Mouse (Mus musculus): ENCODE data around the gene Bcl2l14.

Gene Bcl2l14

DNA sequence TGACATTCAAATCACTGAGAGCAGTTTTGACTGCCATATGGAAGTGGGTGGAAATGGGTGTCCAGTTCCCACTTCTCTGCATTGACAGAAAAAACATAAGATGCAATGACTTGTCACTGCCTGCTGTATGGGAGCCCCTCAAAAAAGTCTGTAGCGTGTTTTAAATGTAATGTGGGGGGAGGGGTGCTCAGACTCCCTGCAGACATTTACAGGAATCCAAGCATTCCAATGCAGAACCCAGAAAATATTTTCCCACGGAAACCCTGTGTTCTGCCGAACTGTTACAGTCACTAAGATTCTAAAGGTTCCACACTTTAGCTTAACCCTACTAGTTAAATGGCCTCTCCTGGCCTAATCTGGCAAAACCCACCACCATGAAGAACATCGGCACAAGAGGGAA is at the start of gene Bcl2l14:
Gene Bcl2l14 (plus strand): TSS at position 301 of the 400 bp plus-strand sequence.
- CTCF ChIA-PET, result no interaction called here

DNA sequence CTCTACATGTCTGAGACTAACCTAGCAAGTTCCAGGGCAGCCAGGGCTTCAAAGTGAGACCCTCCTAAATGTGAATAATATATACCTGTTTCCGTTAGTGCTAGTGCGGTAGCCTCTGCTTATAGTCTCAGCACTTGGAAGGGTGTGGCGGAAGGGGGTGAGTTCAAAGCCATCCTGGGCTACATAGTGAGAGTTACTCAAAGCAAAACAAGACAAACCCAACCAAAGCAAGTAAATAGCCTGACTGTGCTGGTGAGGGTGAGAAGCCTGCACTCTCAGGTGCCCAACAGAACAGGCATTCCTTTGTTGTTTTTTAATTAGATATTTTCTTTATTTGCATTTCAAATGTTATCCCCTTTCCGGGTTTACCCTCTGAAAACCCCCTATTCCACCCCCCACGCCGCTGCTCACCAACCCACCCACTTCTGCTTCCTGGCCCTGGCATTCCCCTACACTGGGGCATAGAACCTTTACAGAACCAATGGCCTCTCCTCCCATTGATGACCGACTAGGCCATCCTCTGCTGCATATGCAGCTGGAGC is 47.5 kb upstream of the Bcl2l14 start:
- CTCF ChIA-PET, result no interaction called here

DNA sequence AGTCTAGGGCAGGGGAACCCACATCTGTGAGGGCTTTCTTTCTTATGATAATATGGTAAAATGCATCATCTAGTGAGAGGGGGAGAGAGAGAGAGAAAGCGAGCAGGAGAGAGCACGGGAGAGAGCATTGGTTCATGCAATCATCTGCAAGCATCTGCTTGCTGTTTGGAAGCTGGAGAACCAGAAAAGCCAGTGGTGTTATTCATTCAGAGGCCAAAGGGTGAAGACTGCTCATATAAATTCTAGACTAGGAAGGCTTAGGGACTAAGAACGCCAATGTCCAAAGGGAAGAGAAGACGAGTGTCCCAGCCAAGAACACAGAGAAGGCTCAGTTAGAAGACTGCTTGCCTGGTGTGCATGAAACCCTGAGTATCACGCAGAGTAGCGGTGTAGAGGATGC is 43.2 kb upstream of the Bcl2l14 start:
- CTCF ChIA-PET, result no interaction called here

DNA sequence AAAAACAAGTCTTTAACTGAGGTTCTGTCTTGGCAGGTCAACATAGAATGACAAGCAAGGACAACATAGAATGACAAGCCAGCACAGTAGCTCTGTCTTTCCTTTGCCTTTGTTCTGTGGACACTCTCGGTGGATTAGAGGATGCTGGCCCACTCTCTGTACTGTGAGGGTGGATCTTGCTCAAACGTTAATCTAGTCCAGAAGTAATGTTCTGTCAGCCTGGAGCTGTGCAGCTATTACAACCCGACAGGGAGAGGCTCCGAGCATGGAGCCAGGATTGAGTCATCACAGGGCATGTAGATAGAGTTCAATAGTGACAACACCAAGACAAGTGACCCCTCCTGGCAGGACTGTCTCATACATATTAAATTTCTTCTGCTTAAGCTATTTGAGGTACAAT is 42.4 kb upstream of the Bcl2l14 start:
- CTCF ChIA-PET, result no interaction called here

DNA sequence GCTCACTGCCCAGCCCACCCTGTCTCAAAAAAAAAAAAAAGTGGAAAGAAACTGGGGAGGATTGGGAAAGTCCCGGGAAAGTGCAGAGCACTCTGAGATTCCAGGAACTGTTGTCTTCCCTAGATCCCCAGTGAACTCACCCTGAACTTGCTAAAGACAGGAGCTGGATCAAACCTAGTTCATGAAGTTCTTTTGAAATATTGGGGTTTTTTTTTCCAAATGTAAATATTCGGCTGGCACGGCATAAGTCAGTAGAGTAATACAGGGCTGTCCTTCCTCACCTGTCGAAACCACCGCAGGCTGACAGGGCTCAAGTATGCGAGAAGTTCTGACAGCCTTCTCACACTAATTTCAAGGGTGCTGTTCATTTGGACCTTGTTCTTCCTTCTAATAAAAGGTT is 38.5 kb upstream of the Bcl2l14 start:
- CTCF ChIA-PET, result no interaction called here

DNA sequence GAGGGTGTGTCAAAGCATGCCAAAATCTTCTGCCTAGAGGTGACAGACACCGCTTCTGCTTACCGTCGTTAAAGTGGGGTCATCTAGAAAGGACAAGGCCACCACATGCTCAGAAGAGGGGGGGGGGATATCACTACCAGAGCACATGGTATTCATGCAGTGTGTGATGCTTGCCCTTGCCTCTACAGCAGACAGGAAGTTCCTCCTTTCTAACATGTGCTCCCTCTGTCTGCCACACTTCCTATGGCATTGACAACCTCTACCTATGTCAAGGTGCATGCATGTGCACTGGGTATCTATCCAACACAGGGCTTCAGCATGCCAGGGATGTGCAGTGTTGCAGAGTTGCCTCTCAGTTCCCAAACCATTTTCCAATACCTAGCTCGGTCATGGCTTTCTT is 36.0 kb upstream of the Bcl2l14 start:
- CTCF ChIA-PET, result interaction anchor here (0.6 kb wide), 1 partner anchor 31 kb away, joined by 3 read pairs; no protein-coding TSS in a partner anchor

DNA sequence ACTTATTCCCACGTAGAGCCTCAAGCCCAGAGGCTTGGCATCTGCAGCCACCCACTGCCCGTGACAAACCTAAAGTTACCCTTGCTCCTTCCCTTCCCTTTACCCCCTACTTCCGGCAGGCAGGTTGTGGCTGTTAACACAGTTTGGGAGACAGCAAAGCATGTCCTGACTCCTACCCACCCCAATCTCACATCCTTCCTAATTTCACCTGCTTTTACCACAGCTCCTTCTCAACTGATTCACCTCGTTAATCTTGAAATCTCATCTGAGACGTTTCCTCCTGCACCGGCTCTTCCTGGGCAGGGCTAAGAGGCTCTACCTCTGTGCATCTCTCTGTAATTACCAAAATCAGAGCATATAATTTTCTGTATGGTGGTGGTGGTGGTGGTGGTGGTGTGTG is 31.5 kb upstream of the Bcl2l14 start:
- CTCF ChIA-PET, result no interaction called here

DNA sequence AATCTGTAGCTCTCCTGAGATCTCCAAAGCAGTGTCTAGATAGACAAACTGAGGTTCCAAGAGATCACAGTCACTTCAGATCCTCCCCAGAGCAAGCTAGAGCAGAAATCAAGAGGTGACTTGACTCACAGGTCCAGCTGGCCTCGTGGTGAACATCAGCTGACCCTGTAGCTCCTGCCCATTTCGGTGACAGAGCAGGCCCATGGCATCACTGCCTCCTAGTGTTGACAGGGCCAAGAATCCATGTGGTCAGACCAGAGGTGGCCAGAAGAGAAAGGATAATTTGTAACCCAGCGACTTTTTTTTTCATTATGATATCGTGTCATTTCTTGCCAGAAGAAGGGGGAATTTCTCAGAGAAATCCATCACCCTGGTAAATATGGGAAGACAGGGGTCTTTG is 30.2 kb upstream of the Bcl2l14 start:
- CTCF ChIA-PET, result interaction anchor here (0.5 to 0.6 kb wide), 2 partner anchors 33 to 326 kb away, joined by 3 to 14 read pairs; no protein-coding TSS in a partner anchor

DNA sequence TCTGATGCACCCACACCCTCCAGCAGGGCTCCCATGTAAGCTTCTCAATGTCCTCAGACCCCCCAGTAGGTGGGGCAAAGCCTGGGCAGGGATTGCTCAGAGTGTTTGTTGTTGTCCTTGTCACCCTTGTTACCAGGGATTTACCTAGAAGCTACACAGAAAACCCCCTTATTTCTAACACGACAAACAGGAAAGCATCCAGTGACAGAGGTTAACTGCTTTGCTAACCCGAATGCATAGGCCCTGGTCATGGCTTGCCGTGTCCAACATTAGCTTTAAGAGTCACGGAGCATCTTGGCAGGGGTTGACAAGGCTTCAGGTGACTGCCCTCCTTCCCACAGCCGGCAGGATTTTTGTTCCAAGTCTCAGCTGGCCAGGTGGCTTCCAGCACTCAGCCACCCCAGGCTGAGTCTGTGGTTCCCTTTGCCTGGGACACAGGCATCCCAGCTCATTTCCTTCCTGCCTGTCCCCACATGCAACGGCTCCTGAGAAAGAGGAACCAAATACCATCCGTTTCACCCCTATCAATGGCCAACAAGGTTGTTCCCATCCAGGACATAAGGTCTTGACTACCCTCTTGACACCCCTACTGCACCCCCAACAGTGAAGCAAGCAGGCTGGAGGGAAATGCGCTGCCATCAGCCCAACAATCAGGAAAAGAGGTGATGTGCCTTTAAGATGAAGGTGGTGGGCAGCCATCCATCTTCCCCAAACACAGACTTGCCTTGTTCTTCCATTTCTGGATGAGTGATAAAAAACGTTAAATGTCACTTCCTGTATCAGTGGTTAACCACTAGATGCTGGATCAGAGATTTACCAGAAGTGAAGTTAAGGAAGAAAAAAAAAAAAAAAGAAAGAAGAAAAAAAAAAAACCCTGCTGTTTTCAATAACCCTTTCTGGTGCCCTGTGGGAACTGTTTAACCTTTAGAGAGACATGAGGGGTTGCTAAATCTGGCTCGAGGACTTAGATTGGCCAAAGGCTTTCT is 29.5 kb upstream of the Bcl2l14 start:
- CTCF ChIA-PET, result interaction anchor here (0.6 kb wide), 1 partner anchor 33 kb away, joined by 3 read pairs; no protein-coding TSS in a partner anchor

DNA sequence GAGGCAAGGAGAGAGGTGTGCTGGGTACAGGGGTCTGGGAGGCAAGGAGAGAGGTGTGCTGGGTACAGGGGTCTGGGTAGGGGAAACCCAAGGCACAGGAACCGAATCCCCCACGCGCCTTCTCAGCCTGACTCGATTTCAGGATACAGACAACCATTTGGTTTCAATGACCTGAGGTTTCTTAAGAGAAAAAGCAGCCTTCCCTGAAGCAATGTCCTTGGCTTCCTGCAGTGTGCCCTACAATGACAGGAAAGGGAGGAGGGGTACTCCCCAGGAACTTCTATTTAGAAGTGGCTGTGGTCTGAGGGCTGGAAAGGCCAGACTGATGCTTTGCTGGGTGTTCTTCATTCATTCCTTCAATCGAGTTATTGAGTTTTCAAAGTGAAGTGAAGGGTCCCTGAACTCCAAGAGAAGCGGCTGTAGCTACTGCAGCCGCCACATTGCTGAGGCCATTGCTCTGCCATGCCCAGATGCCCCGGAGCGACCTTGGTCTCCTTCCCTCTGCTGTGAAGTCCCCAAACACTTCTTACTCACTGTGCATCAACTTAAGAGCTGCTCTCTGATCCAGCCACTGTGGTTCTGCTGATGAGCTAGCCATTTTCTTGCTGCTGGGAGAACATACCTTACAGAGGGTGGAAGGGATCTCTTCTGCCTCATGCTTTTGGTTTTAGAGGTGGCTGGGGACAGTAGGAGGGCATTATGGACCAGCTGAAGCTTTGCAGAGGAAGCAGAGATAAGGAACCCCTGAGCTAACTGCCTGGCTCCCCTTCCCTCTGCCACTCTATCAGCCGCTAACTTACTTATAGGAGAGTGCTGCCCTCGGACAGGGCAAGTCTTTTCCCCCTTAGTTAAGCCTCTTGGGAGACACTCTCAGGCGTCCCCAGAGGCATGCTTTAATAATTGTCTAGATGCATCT is 28.5 kb upstream of the Bcl2l14 start:
- CTCF ChIA-PET, result interaction anchor here (0.7 kb wide), 1 partner anchor 301 kb away, joined by 3 read pairs; no protein-coding TSS in a partner anchor

DNA sequence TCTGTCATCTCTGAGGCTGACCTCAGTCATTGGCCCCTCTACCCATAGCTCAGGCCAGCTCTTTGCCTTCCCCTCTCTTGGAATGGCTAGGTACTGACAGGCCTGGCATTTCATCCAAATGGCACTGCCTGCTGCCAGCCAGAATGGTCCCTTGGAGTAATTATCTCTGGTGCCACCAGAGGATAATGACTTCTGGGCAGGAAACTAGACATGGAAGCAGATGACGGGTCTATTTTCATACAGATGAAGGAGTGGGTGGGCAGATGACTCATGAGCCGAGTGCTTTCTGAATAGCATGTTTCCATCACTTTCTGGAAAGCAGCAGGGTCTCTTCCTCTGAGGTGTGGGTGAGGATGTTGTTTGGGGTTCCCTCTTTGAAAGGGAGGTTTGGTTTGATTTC is 23.2 kb upstream of the Bcl2l14 start:
- CTCF ChIA-PET, result no interaction called here

DNA sequence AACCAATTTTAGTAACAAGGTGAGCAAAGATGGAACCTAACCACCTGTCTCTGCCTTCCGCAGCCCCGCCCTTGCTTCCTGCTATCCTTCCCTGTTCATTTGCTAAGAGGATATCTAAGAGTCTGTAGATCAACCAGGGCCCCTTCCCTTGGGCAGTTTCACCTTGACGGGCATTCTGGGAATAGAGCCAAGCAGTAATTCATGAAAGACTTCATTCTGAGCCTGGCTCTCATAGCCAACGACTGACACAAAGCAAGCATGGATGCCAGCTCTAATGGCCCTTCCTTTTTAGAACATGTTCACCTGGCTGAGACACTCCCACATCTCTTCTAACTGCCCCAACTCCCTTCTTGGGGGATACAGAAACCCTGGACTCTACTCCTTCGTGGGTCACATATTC is 18.9 kb upstream of the Bcl2l14 start:
- CTCF ChIA-PET, result no interaction called here

DNA sequence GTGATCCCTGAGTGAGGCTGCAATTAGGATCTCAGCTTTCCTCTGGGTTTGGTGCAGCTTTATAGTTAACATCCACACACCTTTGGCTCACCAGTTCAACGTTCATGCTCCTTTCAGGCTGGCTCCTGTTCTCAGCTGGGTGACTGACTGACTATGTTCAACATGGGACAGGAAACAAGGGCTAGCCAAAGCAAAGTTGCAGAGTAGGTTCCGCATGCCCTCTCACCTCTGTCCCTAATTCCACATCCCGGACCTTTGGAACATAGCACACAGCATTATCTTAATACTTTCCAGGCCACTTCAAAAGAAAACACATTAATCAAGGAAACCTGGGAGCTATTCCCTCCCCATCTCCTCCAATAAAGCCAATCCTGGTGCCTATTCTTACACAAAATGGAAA is 18.3 kb upstream of the Bcl2l14 start:
- CTCF ChIA-PET, result no interaction called here

DNA sequence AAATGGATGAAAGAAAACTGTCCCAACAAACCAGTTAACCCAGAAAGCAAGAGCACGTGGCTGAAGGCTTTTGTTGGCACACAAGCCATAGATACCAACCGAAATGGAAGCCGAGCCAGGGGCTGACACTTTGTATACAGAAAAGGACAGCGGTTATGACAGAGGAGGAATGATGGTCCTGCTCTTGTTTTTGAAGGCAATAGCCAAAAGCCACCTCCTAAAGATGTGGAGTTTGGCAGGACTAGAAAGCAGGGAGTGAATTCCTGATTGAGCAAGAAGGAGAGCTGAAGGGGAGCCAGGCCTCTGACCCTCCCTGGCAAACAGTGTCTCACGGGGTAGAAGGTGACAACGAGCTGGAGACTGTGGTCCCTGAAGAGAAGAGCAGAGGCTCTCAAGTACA is 14.7 kb upstream of the Bcl2l14 start:
- CTCF ChIA-PET, result no interaction called here

DNA sequence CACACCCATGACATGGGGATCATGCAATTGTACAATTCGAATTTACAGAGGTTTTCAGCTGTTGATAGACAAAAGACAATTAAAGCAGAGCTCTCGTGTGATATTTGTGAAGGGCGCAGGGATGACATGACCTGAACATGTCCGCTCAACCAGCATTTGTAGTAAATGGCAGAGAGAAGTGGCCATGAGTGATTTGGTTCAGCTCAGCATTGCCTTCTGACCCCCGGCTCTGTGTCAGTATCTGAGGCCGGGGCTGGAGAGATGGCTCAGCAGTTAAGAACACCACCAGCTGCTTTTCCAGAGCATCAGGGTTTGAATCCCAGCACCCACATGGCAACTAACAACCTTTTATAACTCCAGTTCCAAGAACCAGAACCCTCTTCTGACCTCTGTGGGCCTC is 10.2 kb upstream of the Bcl2l14 start:
- CTCF ChIA-PET, result no interaction called here

DNA sequence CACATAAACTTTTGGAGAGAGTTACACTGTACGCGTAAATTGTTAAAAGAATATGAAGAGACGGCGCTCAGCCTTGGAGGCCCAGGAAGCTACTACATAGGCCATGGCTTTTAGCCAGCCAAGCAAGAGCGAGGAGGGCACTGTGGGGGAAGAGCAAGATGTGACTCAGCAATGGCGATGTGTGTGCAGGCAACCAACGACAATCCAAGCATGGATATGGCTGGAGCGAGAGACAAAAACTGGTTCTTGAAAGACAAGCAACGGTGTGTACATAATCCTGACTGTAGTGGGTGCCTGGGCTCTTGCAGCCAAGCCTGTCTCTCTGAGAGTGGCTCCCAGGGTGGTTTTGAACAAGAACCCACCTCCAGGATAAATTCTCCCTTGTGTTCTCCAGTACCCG is 8.7 kb upstream of the Bcl2l14 start:
- CTCF ChIA-PET, result no interaction called here

DNA sequence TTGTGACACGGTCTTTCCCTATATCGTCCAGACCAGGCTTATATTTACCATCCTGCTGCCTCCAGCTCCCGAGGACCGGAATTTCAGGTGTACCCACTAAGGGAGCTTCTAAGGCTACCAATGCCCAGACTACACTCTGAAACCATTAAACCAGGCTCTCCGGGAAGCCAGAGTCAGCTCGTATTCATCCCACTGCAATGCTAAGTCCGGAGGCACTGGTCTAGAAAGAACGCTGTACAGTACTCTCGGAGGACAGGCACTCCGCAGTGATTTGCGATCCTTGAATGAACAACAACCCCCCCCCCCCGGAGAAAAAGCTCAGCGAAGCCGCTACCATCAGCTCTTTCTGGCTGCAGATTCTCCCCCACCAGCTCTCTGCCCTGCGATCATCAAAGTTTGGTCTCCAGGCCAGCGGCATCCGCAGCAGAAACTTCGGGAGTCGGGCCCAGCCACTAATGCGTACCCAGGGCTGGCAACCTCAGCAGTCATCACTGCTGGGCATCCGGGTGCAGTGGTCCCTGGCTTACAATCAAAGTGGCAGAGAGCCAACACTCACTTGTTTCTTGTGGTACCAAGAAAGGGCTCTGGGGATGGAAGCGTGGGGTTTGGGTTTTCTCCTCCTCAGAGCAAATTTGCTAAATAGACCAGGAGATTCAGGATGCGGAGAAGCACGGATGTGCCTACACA is 7.6 kb upstream of the Bcl2l14 start:
- CTCF ChIA-PET, result interaction anchor here (0.6 to 0.7 kb wide), 5 partner anchors 9 to 295 kb away, joined by 3 to 4 read pairs (median 3); no protein-coding TSS in a partner anchor

DNA sequence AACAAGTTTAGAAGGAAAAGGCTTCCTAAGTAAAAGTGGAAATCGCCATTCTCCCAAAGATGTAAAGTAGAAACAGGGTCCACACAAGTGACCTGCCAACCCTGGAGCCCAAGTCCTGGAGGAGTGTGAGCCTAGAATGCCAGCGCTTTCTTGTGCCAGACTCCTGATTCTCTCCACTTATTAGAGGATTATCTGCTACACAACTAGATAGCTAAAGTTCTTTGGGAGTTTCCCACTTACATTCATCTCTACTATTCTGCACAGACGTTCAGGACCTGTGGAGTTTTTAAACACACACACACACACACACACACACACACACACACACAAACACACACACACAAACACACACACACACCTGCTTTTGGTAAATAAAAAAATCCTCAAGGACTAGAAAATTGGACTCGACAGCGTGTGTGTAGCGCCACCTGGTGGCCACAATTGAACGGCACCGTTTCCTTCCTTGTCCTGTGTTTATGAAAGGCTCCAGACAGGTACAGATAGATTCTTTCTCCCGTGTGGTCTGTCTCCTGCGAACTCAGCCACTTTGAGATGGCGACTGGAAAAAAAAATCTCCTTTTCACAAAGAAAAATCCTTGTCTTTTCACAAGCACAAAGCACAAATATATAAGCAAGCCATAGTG is 6.7 kb upstream of the Bcl2l14 start:
- CTCF ChIA-PET, result interaction anchor here (0.6 to 0.7 kb wide), 4 partner anchors 8 to 294 kb away, joined by 3 to 4 read pairs (median 3); no protein-coding TSS in a partner anchor

DNA sequence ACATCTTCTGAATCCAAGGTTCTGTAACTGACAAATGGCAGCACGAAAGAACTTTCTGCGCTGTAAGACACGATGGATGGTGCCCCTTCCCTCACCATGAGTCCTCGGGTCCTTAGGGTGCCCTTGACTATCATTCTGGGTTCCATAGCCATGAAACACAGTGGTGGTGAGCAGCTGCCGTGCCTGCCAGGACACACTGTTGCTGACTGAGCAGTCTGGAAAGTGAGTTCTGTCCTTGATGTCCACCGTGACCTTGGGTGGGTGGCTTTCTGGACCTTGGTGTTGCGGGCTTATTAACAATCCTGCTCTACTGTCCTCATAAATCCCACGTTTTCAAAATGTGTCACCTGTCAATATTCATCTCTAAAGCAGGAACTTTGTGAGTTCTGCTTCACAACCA is 6.2 kb upstream of the Bcl2l14 start:
- CTCF ChIA-PET, result interaction anchor here (0.6 to 1.0 kb wide), 2 partner anchors 19 to 485 kb away, joined by 3 to 4 read pairs; no protein-coding TSS in a partner anchor

DNA sequence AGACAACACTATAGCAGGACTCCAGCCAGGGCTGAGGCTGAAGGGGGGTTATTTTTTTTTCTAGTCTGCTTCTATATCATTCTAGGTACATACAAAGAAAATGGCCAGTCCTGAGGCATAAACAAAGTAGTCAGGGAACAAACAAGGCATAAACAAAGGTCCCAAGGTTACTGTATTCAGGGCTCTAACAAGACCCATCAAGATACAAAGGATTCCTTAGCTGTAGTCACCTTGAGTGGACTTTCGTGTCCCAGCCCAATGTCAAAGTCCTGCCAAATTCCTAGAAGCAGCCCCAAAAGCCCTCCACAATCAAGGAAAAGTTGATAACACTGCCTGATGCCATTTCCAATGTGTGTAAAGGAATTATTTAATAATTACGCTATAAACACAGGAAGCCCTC is 5.3 kb upstream of the Bcl2l14 start:
- CTCF ChIA-PET, result interaction anchor here (0.5 to 1.0 kb wide), 3 partner anchors 18 to 486 kb away, joined by 3 to 4 read pairs (median 3); no protein-coding TSS in a partner anchor

All from spleen, embryonic (tissue).